Mouse (Mus musculus) MEL (cell line): ENCODE measurements at regions not wholly inside any gene's neighbourhood (a gene's known extent, or its start where the extent isn't known, plus 50 kb on each side); places are given as distances from the start of the nearest gene placed in this dataset.

Experiments used
- BHLHE40 ChIP-seq: IDR thresholded peaks from 2 replicates; pipeline ENCODE4 v1.6.1; 2012; ENCODE audit warnings: low read depth, mild to moderate bottlenecking, inconsistent platforms, low read length, improper control_type of control experiment, borderline replicate concordance
- EP300 ChIP-seq, 2 experiments: IDR thresholded peaks; 2 replicates each; pipeline ENCODE4 v1.6.1; 2011; ENCODE audit warnings: improper control_type of control experiment in 2 of 2, low read length in 2 of 2, low read depth in 1 of 2, mild to moderate bottlenecking in 1 of 2
- MAFK ChIP-seq: IDR thresholded peaks from 2 replicates; pipeline ENCODE4 v1.6.1; 2011; ENCODE audit warnings: low read depth, mild to moderate bottlenecking, low read length, improper control_type of control experiment, borderline replicate concordance
- NELFE ChIP-seq: IDR thresholded peaks from 2 replicates; pipeline ENCODE4 v1.6.1; 2011; ENCODE audit warnings: low read depth, low read length, improper control_type of control experiment
- NRF1 ChIP-seq: IDR thresholded peaks from 2 replicates; pipeline ENCODE4 v1.6.1; 2014; ENCODE audit warnings: low read depth, mild to moderate bottlenecking, inconsistent platforms, low read length, improper control_type of control experiment, moderate library complexity; ENCODE audit not compliant: poor library complexity, insufficient read depth, severe bottlenecking
- POLR2A ChIP-seq, 2 experiments: IDR thresholded peaks; 2 replicates each; pipeline ENCODE4 v1.6.1; 2011 to 2012; ENCODE audit warnings: low read length in 2 of 2, mild to moderate bottlenecking in 2 of 2, control low read depth in 1 of 2, improper control_type of control experiment in 1 of 2, low read depth in 1 of 2, moderate library complexity in 1 of 2; ENCODE audit not compliant: control insufficient read depth in 1 of 2, insufficient read depth in 1 of 2, poor library complexity in 1 of 2

DNA sequence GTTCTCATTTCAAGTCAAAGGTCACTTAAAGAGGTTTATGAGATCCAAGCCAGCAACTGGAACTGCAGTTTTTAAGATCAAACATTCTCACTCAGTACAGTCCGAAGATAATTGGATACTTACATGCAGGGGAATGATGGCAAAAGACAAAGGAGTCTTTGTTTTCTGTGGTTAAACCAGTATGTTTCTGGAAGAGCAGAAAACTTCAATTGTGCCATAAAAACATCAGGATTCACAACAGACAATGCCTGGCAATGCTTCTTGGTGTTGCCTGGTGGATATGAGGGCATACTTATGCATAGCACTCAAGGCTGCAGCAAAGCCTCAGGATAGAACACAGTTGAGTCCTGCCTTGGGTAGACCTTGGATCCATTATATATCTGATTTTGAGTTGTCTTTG lies 628.1 kb upstream of the Auts2 start:
- no peak for TF ChIP-seq BHLHE40
- TF ChIP-seq EP300 (IDR thresholded peaks at IDR 0.05; ENCODE audit: low read depth in 1 of 2, low read length in 2 of 2): no peak
- TF ChIP-seq NELFE: no peak
- no peak for TF ChIP-seq MAFK
- TF ChIP-seq NRF1: no peak
- TF ChIP-seq POLR2A (IDR thresholded peaks at IDR 0.05; ENCODE audit: control insufficient read depth in 1 of 2, insufficient read depth in 1 of 2, low read depth in 1 of 2, low read length in 2 of 2, poor library complexity in 1 of 2): no peak
